Mouse (Mus musculus) heart, postnatal 25 days (tissue): Measurements from ENCODE around the gene Gm21983. TPM values are rescaled to one million over a fixed set of nuclear protein-coding genes. Genes with fewer than 3 reads are reported as not detected.

ENCODE experiments used
- DNase-seq: peaks from one replicate; pipeline ENCODE4 v3.0.0; 2022; ENCODE audit warnings: low spot score
- intact Hi-C: fragments of 180-260 bp; cut with DNase I; formaldehyde crosslinking; loops from one replicate; pipeline ENCODE4 v1.15.1; 2025
- total RNA-seq, 2 experiments: library from RNA; stranded (reverse); gene quantifications; 2 replicates each; pipeline ENCODE4 v1.2.3; 2021

Gm21983 gene
- total RNA-seq, 2 experiments from 2014 or later, result not detected

DNA sequence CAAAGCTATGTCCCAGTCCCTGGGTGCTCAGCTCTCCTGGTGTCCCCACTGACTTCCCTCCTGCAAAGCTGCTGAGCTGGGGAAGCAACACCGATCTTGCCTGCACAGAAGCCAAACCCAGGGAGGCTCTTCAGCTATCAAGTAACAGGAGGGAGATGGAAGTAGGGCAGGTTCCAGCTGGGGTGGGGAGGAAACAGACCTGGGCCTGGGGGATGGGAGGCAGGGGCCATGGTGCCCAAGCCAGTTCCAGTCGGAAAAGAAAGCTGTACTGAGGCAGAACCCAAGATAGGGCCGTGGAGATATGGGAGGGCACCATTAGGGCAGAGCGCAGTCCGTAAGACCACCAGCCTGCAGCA lies 17.5 kb downstream of the Gm21983 start:
- no peak for DNase-seq
- intact Hi-C loops, result no loop called here

DNA sequence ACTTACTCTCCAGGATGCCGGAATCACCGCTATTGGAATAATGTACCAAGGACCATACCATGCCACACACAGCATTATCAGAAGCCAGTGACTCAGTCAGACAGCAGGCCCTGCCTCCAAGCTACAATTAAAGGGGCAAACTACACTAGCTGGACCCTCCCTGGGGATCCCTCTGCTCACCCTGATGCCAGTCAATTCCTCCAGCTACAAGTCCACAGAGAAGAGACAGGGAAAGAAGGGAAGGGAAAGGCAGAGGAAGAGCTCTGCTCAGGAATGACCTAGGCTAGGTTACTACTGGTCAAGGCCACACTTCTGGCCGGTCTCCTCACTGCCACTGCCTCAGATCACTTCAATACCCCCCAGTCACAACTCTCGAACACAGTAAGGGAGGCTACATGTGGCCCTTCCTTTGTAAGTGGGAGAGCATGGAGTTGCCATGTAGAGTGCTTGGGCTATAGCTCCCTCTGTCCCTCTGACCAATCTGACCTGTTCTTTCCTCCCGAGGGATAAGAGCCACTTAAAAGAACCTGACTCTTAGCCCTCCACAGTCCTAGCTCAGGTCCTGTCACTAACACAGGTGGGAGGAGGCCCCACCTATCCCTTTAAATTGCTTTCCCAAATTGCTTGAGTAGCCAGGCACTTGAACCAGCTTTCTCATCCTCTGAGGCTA lies 18.0 kb downstream of the Gm21983 start:
- no peak for DNase-seq
- intact Hi-C loops, result no loop called here

DNA sequence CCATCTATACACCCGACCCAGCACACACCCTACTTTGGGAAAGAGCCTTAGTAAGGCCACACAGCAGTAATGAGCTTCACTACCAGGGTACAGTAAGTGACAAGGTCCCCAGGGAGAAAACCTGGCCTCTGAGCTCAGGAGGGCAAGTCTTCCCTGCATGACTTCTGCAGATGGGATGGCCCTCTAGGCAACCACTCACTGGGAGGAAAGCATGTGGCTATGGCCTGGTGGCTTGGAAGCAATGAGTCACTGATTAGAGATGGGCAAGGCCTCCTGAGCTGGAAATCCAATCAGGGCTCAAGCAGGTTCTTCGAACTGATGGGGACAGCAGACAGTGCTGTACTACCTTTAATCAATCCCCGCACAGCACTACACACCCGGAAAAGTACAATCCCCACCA lies 19.1 kb downstream of the Gm21983 start:
- no peak for DNase-seq

DNA sequence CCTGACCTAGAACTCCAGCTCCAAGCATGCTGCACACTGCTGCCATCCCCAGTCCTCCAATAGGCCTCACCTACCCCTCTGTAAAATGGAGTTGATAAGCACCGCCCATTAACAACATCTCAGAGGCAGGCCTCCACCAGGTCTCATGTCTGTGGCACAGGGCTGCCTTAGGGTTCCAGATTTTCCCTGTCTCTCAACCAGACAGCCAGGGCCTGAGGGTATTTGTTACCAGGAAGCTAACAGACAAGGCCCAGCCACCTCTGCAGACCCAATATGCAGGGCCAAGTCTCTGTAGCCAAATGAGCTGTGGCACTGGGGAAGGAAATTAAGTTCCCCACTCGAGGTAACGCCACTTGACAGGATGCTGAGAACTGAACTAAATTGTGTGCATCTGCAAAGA lies 20.0 kb downstream of the Gm21983 start:
- intact Hi-C loops, result no loop called here
- no peak for DNase-seq

More for the DNA sequence above, 19.1 kb downstream of the Gm21983 start:
- intact Hi-C loops, result no loop called here

DNA sequence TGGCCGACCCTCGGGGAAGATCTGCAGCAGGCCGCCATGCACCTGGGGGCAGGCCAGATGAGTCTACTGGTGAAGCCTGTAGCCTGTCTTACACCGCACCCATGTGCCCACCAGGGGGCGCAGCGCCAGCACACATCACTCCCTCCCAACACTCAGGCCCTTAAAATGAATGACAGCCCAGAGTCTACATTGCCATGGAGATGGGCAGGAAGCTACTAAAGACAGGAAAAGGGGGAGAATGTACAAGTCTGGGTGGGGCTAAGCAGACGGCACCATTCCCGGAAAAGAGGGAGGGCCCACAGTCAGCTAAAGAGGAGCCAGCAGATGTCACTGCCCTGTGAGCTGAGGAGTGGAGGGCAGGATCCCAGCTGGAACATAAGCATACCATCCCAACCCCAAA lies 21.0 kb downstream of the Gm21983 start:
- intact Hi-C loops, result loop anchor here (5.0 kb wide), 1 partner anchor 117 kb away; no protein-coding TSS in a partner anchor

DNA sequence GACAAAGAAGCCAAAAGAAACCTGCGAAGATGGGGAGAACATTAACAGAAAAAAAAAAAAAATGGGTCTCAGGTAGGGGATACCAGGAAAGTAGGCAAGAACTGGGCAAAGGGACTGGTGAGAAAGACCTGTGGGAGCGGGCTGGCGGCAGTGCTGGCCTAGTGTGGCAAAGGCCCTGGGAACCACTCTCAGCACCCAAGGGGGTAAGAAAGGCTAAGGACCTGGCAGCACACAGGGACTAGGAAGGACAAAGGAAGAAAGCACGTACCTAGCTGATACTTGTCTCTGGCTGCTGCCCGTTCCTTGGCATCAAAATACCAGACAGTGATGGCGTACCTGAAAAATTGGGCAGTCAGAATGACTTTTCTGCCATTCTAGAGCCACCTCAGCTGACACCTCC lies 21.6 kb downstream of the Gm21983 start:
- intact Hi-C loops, result loop anchor here (5.0 kb wide), 1 partner anchor 118 kb away; no protein-coding TSS in a partner anchor

More for the DNA sequence above, 21.0 kb downstream of the Gm21983 start:
- DNase-seq, result peak; percentile 79

DNA sequence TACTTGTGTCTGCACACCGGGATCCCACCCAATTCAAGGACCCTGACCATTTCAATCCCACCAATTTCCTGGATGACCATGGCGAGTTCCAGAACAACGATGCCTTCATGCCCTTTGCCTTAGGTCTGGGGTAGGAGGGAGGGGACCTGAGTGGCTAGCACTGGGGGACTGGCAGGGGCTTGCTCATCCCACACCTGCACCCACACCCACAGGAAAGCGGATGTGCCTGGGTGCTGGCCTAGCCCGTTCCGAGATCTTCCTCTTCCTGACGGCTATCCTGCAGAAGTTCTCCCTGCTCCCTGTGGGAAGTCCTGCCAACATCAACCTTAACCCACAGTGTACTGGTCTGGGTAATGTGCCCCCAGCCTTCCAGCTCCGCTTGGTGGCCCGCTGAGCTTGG lies 22.7 kb downstream of the Gm21983 start:
- intact Hi-C loops, result loop anchor here (5.0 kb wide), 1 partner anchor 119 kb away; no protein-coding TSS in a partner anchor
- no peak for DNase-seq

More for the DNA sequence above, 21.6 kb downstream of the Gm21983 start:
- DNase-seq, result no peak

DNA sequence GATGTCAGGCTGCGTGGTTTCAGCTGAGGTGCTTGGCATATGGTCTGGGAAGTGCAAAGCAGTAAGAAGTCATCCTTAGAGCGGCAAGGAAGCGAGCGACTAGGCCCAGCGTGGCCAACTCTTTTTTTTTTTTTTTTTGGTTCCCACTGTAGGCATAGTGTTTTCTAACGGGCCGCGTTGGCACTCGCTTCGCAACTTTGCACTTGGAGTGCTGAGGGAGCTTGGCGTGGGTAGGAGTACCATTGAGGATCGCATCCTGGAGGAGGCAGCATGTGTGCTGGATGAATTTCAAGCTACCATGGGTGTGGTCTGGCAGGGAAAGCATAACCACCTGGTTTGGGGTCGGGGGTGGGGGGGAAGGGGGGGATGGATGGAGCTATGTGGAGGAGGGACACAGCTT lies 24.9 kb downstream of the Gm21983 start:
- intact Hi-C loops, result loop anchor here (5.0 kb wide), 1 partner anchor 121 kb away; no protein-coding TSS in a partner anchor
- DNase-seq, result no peak

DNA sequence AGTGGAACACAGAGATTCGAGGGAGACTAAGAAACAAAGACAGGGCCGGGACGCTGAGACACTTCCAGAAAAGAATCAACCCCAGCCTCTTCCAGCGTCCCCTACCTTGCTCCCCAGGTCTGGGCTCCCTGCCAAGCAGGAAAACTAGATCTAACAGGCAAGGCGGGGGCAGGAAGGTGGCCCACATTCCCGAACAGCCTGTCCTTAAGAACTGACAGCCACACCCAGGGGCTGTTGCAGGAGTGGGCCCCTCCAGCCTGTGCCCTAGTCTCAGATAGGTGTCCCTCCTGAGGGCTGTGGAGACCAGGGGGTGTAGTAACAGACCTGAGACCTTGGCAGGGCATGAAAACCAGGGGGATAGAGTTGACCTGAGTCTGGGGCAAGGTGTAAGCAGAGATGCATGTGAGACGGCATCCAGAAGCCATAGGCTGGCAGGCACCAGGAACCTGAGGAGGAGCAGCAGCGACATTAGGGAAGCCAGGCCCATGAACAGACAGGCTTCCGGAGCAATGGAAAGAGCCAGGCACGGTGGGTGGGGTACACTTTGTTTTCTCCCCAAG lies 27.6 kb downstream of the Gm21983 start, which contains the start of gene Cyp2t4:
Gene Cyp2t4, plus strand, starts transcription at position 510 of the 560 bp plus-strand sequence.
- intact Hi-C loops, result no loop called here
- DNase-seq, result peak; percentile 49

DNA sequence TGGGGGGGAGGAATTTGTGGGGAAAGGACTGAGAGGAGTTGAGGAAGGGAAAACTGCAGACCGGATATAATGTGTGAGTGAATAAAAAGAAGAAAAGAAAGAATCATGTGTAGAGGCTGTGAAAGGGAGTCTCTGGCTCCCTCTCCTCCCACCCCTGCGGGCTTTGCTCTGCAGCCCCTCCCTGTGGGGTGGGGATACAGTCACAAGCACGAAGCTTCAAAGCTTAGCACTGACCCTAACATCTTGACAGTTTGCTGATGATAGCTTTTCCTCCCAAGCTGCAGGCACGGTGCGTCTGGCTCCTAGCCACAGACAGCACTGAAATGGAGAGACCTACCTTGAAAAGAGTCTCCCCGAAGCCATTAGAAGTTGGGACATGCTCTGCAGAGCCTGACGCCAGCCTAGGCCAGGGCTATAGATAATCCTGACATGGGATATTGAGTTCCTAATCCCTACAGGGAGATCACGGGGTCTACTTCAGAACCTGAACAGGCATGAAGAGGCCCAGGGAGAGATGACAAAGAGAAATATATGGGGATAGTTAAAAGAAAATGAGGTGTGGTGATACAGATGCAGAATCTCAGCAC lies 44.4 kb downstream of the Gm21983 start:
- intact Hi-C loops, result no loop called here

DNA sequence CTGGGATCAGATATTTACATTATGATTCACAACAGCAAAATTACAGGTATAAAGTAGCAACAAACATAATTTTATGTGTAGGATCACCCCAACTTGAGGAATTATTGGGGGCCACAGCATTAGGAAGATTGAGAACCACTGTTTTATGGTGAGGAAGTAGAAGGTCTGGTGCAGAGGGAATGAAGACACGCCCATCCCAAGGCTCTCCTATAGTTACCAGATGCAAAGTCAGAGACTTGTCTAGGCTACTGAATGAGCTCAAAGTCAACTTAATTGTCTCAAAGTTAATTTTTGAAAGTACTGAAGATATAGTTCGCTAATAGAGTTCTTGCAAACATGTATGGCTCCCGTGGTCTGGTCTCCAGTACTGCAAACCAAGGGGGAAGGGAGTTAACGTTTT lies 47.1 kb downstream of the Gm21983 start:
- intact Hi-C loops, result no loop called here

More for the DNA sequence above, 44.4 kb downstream of the Gm21983 start:
- DNase-seq, result no peak

DNA sequence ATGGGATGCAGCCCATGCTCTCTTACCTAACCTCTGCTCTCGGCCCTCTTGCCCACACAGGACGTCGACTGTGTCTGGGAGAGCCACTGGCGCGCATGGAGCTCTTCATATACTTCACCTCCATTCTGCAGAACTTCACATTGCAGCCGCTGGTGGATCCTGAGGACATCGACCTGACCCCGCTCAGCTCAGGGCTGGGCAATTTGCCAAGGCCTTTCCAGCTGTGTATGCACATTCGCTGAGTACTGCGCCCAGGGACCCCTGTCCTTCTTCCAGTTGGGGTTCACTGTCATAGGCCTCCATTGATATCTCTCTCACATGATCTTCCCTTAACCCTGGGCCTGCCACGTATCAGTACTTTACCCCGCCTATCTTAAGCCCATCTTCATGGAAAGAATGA lies 47.7 kb downstream of the Gm21983 start:
- intact Hi-C loops, result no loop called here
- DNase-seq, result no peak

More for the DNA sequence above, 47.1 kb downstream of the Gm21983 start:
- DNase-seq, result no peak

DNA sequence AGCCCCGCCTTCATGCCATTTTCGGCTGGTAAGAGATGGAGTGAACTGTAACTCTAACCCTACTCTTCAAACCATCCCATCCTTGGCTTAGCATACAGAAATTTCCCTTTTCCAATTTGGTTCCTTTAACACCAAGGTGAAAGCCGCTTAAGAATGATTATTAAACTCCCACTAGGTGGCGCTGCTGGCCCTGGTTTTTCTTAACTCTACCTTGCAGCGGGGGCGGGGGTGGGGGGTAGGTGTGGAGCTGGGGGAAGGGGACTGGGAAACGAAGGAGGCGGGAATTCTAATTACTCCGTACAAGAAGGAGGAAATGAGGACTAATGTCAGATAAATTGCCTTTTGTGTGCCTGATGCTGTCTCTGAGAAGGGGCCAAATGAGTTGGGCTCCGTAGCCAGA lies 48.3 kb downstream of the Gm21983 start:
- intact Hi-C loops, result loop anchor here (1.0 kb wide), 1 partner anchor 153 kb away; no protein-coding TSS in a partner anchor
- no peak for DNase-seq

DNA sequence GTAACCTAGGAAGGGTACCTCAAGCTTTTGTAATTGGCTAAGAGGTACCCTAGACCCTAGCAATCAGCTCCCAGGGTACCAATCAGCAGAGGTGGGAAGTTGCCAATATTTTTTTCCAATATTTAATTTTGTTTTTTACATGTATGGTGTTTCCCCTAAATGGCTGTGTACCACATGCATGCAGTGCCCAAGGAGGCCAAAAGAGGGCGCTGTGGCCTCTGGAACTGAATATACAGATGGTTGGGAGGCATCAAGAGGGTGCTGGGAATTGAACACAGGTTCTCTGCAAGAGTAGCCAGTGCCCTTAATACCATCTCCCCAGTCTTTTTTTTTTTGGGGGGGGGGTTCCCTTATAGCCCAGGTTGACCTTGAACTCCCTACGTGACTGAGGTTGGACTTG lies 49.5 kb downstream of the Gm21983 start:
- DNase-seq, result no peak
- intact Hi-C loops, result no loop called here

DNA sequence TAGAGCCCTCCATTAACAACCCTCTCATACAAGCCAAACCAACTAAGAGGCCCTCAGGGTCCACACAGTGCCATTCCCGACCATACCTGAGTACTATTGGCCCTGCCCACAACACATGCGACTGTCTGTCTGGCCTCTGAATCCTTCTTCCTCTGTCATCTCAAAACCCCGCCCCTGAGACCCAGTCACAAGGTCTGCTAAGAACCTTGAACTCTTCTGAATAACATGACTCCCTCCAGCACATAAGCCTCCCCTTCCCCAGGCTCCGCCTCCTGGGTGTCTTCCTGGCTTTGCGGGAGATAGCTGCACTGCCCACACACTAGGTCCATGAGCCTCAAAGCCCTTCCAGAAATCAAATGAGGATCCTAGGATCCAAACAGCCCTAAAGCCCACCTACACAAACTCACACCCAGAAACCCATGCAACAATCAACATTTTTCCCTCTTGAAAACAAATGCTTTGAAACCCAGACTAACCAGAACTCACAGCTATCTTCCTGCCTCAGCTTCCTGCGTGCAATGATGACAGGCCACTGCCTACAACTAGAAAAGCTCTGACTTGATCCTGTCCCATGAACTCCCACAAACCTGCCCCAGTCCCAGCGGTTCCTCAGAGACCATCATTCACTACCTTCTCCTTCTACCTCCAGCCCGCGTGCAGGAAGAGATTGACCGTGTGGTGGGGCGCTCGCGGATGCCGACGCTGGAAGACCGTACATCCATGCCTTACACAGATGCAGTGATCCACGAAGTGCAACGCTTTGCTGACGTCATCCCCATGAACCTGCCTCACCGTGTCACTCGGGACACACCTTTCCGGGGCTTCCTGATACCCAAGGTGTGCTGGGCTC lies 50.1 kb downstream of the Gm21983 start:
- DNase-seq, result no peak
- intact Hi-C loops, result no loop called here

DNA sequence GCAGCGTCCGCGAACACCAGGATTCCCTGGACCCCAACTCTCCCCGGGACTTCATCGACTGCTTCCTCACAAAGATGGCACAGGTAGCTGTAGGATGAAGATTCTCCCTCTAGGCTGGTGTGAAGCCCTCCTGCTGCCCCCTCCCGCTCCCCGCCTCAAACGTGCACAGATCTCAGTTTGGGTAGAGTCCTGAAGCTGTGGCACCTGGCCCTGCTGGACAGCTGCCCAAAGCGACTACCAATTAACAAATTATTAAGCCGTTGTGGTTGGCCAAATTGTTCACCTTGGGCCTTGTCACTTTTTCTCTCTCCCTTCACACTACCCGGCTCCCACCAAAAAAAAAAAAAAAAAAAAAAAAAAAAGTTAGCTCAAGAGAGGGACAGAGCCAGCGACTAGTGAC lies 51.1 kb downstream of the Gm21983 start:
- no peak for DNase-seq
- intact Hi-C loops, result loop anchor here (10.0 kb wide), 1 partner anchor 355 kb away; no protein-coding TSS in a partner anchor

DNA sequence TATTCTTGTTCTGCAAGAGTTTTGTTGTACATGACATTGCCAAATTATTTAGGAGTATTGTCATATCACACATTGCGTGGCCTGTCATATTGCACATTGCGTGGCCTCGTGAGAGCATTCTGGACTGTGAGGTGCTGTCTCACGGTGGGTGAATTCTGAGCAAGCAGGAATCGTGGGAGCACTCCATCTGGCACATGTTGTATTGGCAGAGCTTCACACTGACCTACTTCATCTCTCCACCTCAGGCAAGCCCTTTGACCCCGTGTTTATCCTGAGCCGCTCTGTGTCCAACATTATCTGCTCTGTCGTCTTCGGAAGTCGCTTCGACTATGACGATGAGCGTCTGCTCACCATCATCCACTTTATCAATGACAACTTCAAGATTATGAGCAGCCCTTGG lies 51.9 kb downstream of the Gm21983 start:
- intact Hi-C loops, result loop anchor here (10.0 kb wide), 1 partner anchor 354 kb away; no protein-coding TSS in a partner anchor
- no peak for DNase-seq

DNA sequence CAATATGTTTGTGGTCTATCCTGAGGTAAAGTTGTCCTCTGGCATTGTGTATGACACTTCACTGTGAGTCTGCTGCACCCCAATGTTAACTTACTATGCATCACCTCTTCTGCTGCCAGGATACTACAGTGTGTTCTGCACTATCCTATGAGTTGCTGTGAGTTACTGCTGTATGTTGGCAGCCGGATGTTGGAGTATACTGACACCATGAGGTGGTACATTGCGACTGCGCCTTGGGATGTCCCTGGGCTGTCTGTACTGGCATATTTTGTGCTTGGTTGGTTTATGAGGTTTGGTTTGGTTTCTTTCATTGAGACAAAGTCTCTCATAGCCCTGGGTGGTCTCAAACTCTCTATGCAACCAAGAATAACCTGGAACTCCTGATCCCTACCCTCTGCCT lies 52.7 kb downstream of the Gm21983 start:
- DNase-seq, result no peak
- intact Hi-C loops, result loop anchor here (10.0 kb wide), 1 partner anchor 353 kb away; no protein-coding TSS in a partner anchor

DNA sequence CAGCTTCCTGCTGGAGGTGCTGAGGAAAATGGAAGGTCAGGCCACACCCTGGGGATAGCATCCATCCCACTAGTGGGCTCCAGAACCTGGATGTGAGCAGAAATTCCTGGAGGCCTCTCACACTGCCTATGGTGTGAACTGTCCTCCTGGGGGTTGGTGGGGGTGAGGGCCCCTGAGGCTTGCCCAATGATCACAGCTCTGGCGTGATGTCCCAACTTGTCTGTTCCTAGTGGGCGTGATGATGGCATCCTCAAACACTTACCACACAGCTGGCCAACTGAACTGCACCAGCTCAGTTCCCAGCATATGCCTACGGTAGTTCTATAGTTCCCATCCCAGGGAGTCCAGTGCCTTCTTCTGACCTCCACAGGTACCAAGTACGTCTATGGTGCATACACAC lies 55.9 kb downstream of the Gm21983 start:
- intact Hi-C loops, result loop anchor here (10.0 kb wide), 1 partner anchor 350 kb away; no protein-coding TSS in a partner anchor
- no peak for DNase-seq

DNA sequence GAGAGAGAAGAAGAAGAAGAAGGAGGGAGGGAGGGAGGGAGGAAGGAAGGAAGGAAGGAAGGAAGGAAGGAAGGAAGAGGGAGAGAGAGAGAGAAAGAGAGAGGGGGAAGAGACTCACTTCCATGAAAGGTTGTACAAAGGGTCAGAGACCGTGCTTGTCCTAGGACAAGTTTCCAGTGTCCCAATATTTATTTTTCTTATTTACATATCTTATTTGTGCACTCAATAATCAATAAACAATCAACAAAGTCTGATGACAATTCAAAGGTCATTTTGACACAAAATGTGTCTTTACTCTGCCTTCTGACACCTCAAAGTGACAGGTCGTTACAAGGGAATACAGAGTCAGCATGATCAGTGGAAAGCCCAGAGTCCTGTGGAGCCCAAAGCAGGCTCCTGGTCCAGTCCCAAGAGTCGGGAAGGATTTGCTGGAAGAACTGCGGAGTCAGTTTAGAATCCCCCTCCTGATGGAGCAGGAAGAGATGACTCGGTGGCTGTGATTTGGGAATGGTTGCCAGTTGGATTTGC lies 56.5 kb downstream of the Gm21983 start:
- intact Hi-C loops, result loop anchor here (10.0 kb wide), 1 partner anchor 350 kb away; no protein-coding TSS in a partner anchor
- no peak for DNase-seq
